Mouse (Mus musculus): ENCODE measurements around the gene Zdhhc18.

DNA sequence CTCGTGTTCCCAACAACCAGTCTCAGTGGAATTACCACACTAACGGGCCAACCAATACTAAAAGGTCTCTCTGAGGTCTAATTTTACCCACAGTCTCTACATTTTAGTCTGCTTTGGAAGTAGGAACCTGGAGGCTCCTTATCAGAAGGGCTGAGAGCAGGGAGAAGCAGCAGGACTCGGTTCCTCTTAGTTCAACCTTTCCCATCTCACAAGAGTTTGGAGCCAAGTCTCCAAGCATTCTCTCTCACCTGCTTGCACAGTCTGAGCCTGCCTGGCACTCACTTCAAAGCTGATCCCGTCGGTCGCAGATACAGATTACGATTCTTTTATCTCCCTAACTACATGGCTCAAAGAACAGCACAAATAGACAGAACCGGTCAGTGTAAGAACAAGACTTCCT is 13.0 kb upstream of the Zdhhc18 start:
- no peak for TF ChIP-seq GATA1 (IDR thresholded peaks at IDR 0.05; ENCODE audit: borderline replicate concordance, low read length)
- no peak for TF ChIP-seq FLI1 (IDR thresholded peaks at IDR 0.05; ENCODE audit: low read length)
